In genomic region chr6:29272312-29273072, GRCm38 (mm10) we compare ENCODE assay signal across 8 mouse cellular contexts. TPM values are rescaled to one million over a fixed set of nuclear protein-coding genes. Genes with fewer than 3 reads are reported as not detected.
DNase-seq lines count a peak whose midpoint lies in the region; ATAC-seq lines count a peak whose summit lies in the region.

Hilpda (plus strand) TSS chr6:29272488.

- WGBS in hindbrain, embryonic 12.5 days: under 1% methylated on average over 46 of the region's 46 CpGs

- H3K9me3 ChIP-seq in hindbrain, embryonic 12.5 days (replicated peaks): no peaks in the 10 kb centered on the region

- H3K27me3 ChIP-seq in hindbrain, embryonic 12.5 days: no peaks in the 10 kb centered on the region; the same call in 1 of the 2 replicates

- peak; percentile 97 for DNase-seq in Muller cell, postnatal 12 days (ENCODE audit: inconsistent ontology term)
- peak; percentile 91 for DNase-seq in cerebellum, adult 9-11 months
- peak; percentile 81 to 85 for DNase-seq in frontal cortex, postnatal 10 days (ENCODE audit: low spot score in 2 of 2)
- peak; percentile 87 to 90 for DNase-seq in layer of hippocampus, postnatal 14 days (ENCODE audit: low spot score in 2 of 2)
- peak; percentile 93 for DNase-seq in lung, postnatal 14 days
- peak; percentile 86 for DNase-seq in retina, adult 2 months (ENCODE audit: low read depth, low spot score)
- DNase-seq in thymus, postnatal 36 days: peak; percentile 89 to 92

- peak within 1 kb of the TSS; percentile 64 for H3K9ac ChIP-seq in hindbrain, embryonic 12.5 days

- H3K4me3 ChIP-seq in hindbrain, embryonic 12.5 days: peak within 1 kb of the TSS; percentile 55

- H3K36me3 ChIP-seq in hindbrain, embryonic 12.5 days: no peaks in the 10 kb centered on the region

- peak within 1 kb of the TSS; percentile 55; the same call in 1 of the 2 replicates for H3K27ac ChIP-seq in hindbrain, embryonic 12.5 days

- ATAC-seq in hindbrain, embryonic 12.5 days (ENCODE audit: low FRiP score): peak; percentile 97

- H3K4me1 ChIP-seq in hindbrain, embryonic 12.5 days: peaks cover 6% of the 10 kb centered on the region

- H3K4me2 ChIP-seq in hindbrain, embryonic 12.5 days (replicated peaks): peak within 1 kb of the TSS; percentile 71

RNA-seq across cellular contexts. Expression of gene Hilpda, which starts in this region (rescaled TPM):
- polyA plus RNA-seq in hindbrain, embryonic 12.5 days (2016; fragmentation: Nextera tagmentation; extraction: Ambion mirVana): 31.8 and 32.1 TPM in 2 replicates
- 1 to 10 TPM; 5.9 to 6.4 TPM for total RNA-seq in layer of hippocampus, postnatal 14 days (2021)

Comparison
In these comparisons a context has a peak if more than half of its experiments do, and no peak if none do; other contexts are left out.
1. Peak in every context shown above with its lines: DNase-seq, ATAC-seq, H3K4me3 ChIP-seq and H3K27ac ChIP-seq.